Mouse (Mus musculus) stomach, embryonic 14.5 days (tissue): ENCODE data around the gene Gm37240. TPM values are rescaled to one million over a fixed set of nuclear protein-coding genes. Genes with fewer than 3 reads are reported as not detected.

ENCODE experiments used
- ATAC-seq: fragments of 200-750 bp; cut with Nextera tagmentation; 2 replicates; pipeline ENCODE4 v1.8.0; 2017; ENCODE audit warnings: low read depth, moderate TSS enrichment; ENCODE audit not compliant: insufficient number of reproducible peaks, insufficient read depth, low FRiP score
- H3K27ac ChIP-seq: fragments of 300-500 bp; sonication (generic); 2 replicates; pipeline ENCODE4 v1.5.1; 2014; ENCODE audit warnings: mild to moderate bottlenecking, low read length, moderate library complexity, mixed read lengths
- H3K27me3 ChIP-seq: fragments of 300-500 bp; sonication (generic); 2 replicates; pipeline ENCODE4 v1.6.1; 2014; ENCODE audit warnings: low read length, control low read depth, mixed read lengths; ENCODE audit not compliant: control insufficient read depth, insufficient read depth
- H3K36me3 ChIP-seq: fragments of 300-500 bp; sonication (generic); 2 replicates; pipeline ENCODE4 v1.6.1; 2014; ENCODE audit warnings: mild to moderate bottlenecking, control low read depth, low read length, moderate library complexity, mixed read lengths; ENCODE audit not compliant: control insufficient read depth, insufficient read depth
- H3K4me1 ChIP-seq: fragments of 300-500 bp; sonication (generic); 2 replicates; pipeline ENCODE4 v1.6.1; 2014; ENCODE audit warnings: low read length, control low read depth, mixed read lengths; ENCODE audit not compliant: control insufficient read depth, insufficient read depth
- H3K4me2 ChIP-seq: fragments of 300-500 bp; sonication (generic); replicated peaks from 2 replicates; pipeline ENCODE4 v1.6.1; 2014; ENCODE audit warnings: low read depth, low read length, control low read depth
- H3K4me3 ChIP-seq: fragments of 300-500 bp; sonication (generic); 2 replicates; pipeline ENCODE4 v1.5.1; 2014; ENCODE audit warnings: low read depth, low read length, control low read depth
- H3K9ac ChIP-seq: fragments of 300-500 bp; sonication (generic); replicated peaks from 2 replicates; pipeline ENCODE4 v1.6.1; 2014; ENCODE audit warnings: low read depth, mild to moderate bottlenecking, control low read depth, low read length, moderate library complexity, mixed read lengths
- H3K9me3 ChIP-seq: fragments of 300-500 bp; sonication (generic); 2 replicates; pipeline ENCODE4 v1.6.1; 2016; ENCODE audit warnings: low read depth, low read length, control low read depth; ENCODE audit not compliant: control insufficient read depth
- WGBS: fragments of 180-500 bp; shearing (Covaris S2); extraction: QIAGEN DNeasy Blood & Tissue Kit; methylation state at CpG from one replicate; pipeline ENCODE4 v1.1.7; 2014; 5-methylcytosine and 5-hydroxymethylcytosine counted together
- polyA plus RNA-seq: library from polyadenylated mRNA; unstranded; fragments of >200 nt; fragmentation: Nextera tagmentation; extraction: Ambion mirVana; gene quantifications from 2 replicates; pipeline ENCODE4 v1.2.1, GENCODE M21; 2014

Gene Gm37240
- polyA plus RNA-seq, 1 experiment from 2014 or later: 9.6 TPM

GRCm38 (mm10) chr3:85163396-85163795 is 723.9 kb downstream of the Gm37240 start:
- Histone ChIP-seq H3K36me3 (no peaks in the 10 kb centered on the region), H3K9me3 (no peaks in the 10 kb centered on the region), H3K27me3 (no peaks in the 10 kb centered on the region), H3K4me1 (0 out of 2 replicates have a peak, but pooled peaks cover 2% of the 10 kb centered on the region), H3K4me2 (no peak overlapping the region), H3K9ac (no peak overlapping the region), H3K27ac (no peak overlapping the region), H3K4me3 (no peak overlapping the region)
- WGBS: 87% methylated on average over 5 of the region's 5 CpGs
- ATAC-seq: no peak

GRCm38 (mm10) chr3:85162430-85162829 is 724.9 kb downstream of the Gm37240 start:
- WGBS: 79% methylated on average over 3 of the region's 3 CpGs

GRCm38 (mm10) chr3:85160816-85161215 is 726.5 kb downstream of the Gm37240 start:
- no peaks in the 10 kb centered on the region for H3K9me3 ChIP-seq
- 50% methylated on average over 10 of the region's 10 CpGs for WGBS
- H3K4me2 ChIP-seq: no peak overlapping the region
- H3K36me3 ChIP-seq: no peaks in the 10 kb centered on the region
- H3K9ac ChIP-seq: no peak overlapping the region
- 0 out of 2 replicates have a peak, but pooled peaks cover 2% of the 10 kb centered on the region for H3K4me1 ChIP-seq
- ATAC-seq: no peak
- no peak overlapping the region for H3K27ac ChIP-seq
- no peaks in the 10 kb centered on the region for H3K27me3 ChIP-seq
- no peak overlapping the region for H3K4me3 ChIP-seq

More at GRCm38 (mm10) chr3:85162430-85162829, 724.9 kb downstream of the Gm37240 start:
- no peak overlapping the region for H3K4me2 ChIP-seq
- no peak for ATAC-seq
- no peak overlapping the region for H3K4me3 ChIP-seq
- no peak overlapping the region for H3K27ac ChIP-seq
- H3K9me3 ChIP-seq: no peaks in the 10 kb centered on the region
- no peaks in the 10 kb centered on the region for H3K36me3 ChIP-seq
- no peak overlapping the region for H3K9ac ChIP-seq
- no peaks in the 10 kb centered on the region for H3K27me3 ChIP-seq
- H3K4me1 ChIP-seq: 0 out of 2 replicates have a peak, but pooled peaks cover 2% of the 10 kb centered on the region

GRCm38 (mm10) chr3:85159631-85160030 is 727.7 kb downstream of the Gm37240 start:
- Histone ChIP-seq H3K4me1 (0 out of 2 replicates have a peak, but pooled peaks cover 2% of the 10 kb centered on the region), H3K4me3 (no peak overlapping the region), H3K36me3 (no peaks in the 10 kb centered on the region), H3K9ac (no peak overlapping the region), H3K27me3 (no peaks in the 10 kb centered on the region), H3K27ac (no peak overlapping the region), H3K9me3 (no peaks in the 10 kb centered on the region), H3K4me2 (no peak overlapping the region)
- ATAC-seq: no peak
- 71% methylated on average over 6 of the region's 6 CpGs for WGBS

GRCm38 (mm10) chr3:85148816-85149215 is 738.5 kb downstream of the Gm37240 start:
- Histone ChIP-seq H3K4me2 (no peak overlapping the region), H3K27ac (no peak overlapping the region), H3K9ac (no peak overlapping the region), H3K9me3 (no peaks in the 10 kb centered on the region), H3K4me3 (no peak overlapping the region), H3K36me3 (no peaks in the 10 kb centered on the region), H3K27me3 (no peaks in the 10 kb centered on the region), H3K4me1 (no peaks in the 10 kb centered on the region)
- 76% methylated on average over 4 of the region's 4 CpGs for WGBS
- ATAC-seq: no peak

GRCm38 (mm10) chr3:85148038-85148550 is 739.2 kb downstream of the Gm37240 start:
- Histone ChIP-seq H3K36me3 (no peaks in the 10 kb centered on the region), H3K9ac (no peak overlapping the region), H3K27ac (no peak overlapping the region), H3K4me2 (no peak overlapping the region), H3K27me3 (no peaks in the 10 kb centered on the region), H3K9me3 (no peaks in the 10 kb centered on the region), H3K4me1 (no peaks in the 10 kb centered on the region), H3K4me3 (no peak overlapping the region)
- no peak for ATAC-seq
- 83% methylated on average over 6 of the region's 6 CpGs for WGBS

- no peak for ATAC-seq
- H3K4me3 ChIP-seq: no peak overlapping the region
- no peaks in the 10 kb centered on the region for H3K36me3 ChIP-seq
- WGBS: 21% methylated on average over 7 of the region's 7 CpGs
- H3K9ac ChIP-seq: no peak overlapping the region
- no peaks in the 10 kb centered on the region for H3K27me3 ChIP-seq
- H3K9me3 ChIP-seq: no peaks in the 10 kb centered on the region
- H3K4me1 ChIP-seq: no peaks in the 10 kb centered on the region
- H3K27ac ChIP-seq: no peak overlapping the region
- no peak overlapping the region for H3K4me2 ChIP-seq
These were observed 741.8 kb downstream of the Gm37240 start for GRCm38 (mm10) chr3:85145568-85145967.

GRCm38 (mm10) chr3:85145076-85145475 is 742.2 kb downstream of the Gm37240 start:
- Histone ChIP-seq H3K27ac (no peak overlapping the region), H3K9ac (no peak overlapping the region), H3K36me3 (no peaks in the 10 kb centered on the region), H3K4me2 (no peak overlapping the region), H3K9me3 (no peaks in the 10 kb centered on the region), H3K27me3 (no peaks in the 10 kb centered on the region), H3K4me1 (no peaks in the 10 kb centered on the region), H3K4me3 (no peak overlapping the region)
- 83% methylated on average over 4 of the region's 4 CpGs for WGBS
- ATAC-seq: no peak

GRCm38 (mm10) chr3:85144425-85144824 is 742.9 kb downstream of the Gm37240 start:
- H3K4me1 ChIP-seq: no peaks in the 10 kb centered on the region
- H3K27me3 ChIP-seq: no peaks in the 10 kb centered on the region
- 83% methylated on average over 3 of the region's 3 CpGs for WGBS
- no peaks in the 10 kb centered on the region for H3K36me3 ChIP-seq
- H3K9ac ChIP-seq: no peak overlapping the region
- no peak overlapping the region for H3K27ac ChIP-seq
- H3K4me2 ChIP-seq: no peak overlapping the region
- H3K9me3 ChIP-seq: no peaks in the 10 kb centered on the region
- ATAC-seq: no peak
- H3K4me3 ChIP-seq: no peak overlapping the region
